Mouse (Mus musculus) B cell, adult 2 months (primary cell): Measurements from ENCODE around the gene Jarid2.

ENCODE experiments used
- DNase-seq, 2 experiments: peaks; one replicate each; pipeline ENCODE4 v3.0.0; 2022

The Jarid2 gene

GRCm38 (mm10) chr13:44784551-44784950 is 55.3 kb downstream of the Jarid2 start:
- no peak for DNase-seq

GRCm38 (mm10) chr13:44786291-44786690 is 57.0 kb downstream of the Jarid2 start:
- peak; percentile 36 to 46 for DNase-seq

GRCm38 (mm10) chr13:44788352-44789125 is 59.3 kb downstream of the Jarid2 start:
- peak in 1 of 2 experiments; percentile 33 for DNase-seq

GRCm38 (mm10) chr13:44789982-44790381 is 60.7 kb downstream of the Jarid2 start:
- no peak for DNase-seq

- DNase-seq, result no peak
Observed at GRCm38 (mm10) chr13:44792361-44792892, 63.2 kb downstream of the Jarid2 start.

- no peak for DNase-seq
Observed at GRCm38 (mm10) chr13:44795891-44796290, 66.6 kb downstream of the Jarid2 start.

GRCm38 (mm10) chr13:44796775-44797174 is 67.5 kb downstream of the Jarid2 start:
- DNase-seq, result no peak

- DNase-seq, result no peak
Observed at GRCm38 (mm10) chr13:44798280-44798679, 69.0 kb downstream of the Jarid2 start.

GRCm38 (mm10) chr13:44799166-44799565 is 69.9 kb downstream of the Jarid2 start:
- no peak for DNase-seq

GRCm38 (mm10) chr13:44800059-44800458 is 70.8 kb downstream of the Jarid2 start:
- DNase-seq, result peak; percentile 57 to 59

GRCm38 (mm10) chr13:44804876-44805275 is 75.6 kb downstream of the Jarid2 start:
- peak; percentile 67 to 72 for DNase-seq

GRCm38 (mm10) chr13:44808307-44808706 is 79.0 kb downstream of the Jarid2 start:
- no peak for DNase-seq

- DNase-seq, result no peak
Observed at GRCm38 (mm10) chr13:44811021-44811420, 81.7 kb downstream of the Jarid2 start.

GRCm38 (mm10) chr13:44811601-44812000 is 82.3 kb downstream of the Jarid2 start:
- no peak for DNase-seq

- DNase-seq, result no peak
Observed at GRCm38 (mm10) chr13:44812381-44812780, 83.1 kb downstream of the Jarid2 start.

GRCm38 (mm10) chr13:44819400-44819799 is 90.1 kb downstream of the Jarid2 start:
- peak; percentile 27 to 34 for DNase-seq

- DNase-seq, result no peak
Observed at GRCm38 (mm10) chr13:44822578-44822977, 93.3 kb downstream of the Jarid2 start.

GRCm38 (mm10) chr13:44828903-44829302 is 99.6 kb downstream of the Jarid2 start:
- no peak for DNase-seq

- no peak for DNase-seq
Observed at GRCm38 (mm10) chr13:44832104-44832503, 102.8 kb downstream of the Jarid2 start.

- no peak for DNase-seq
Observed at GRCm38 (mm10) chr13:44832866-44833265, 103.6 kb downstream of the Jarid2 start.

- DNase-seq, result peak; percentile 31 to 41
Observed at GRCm38 (mm10) chr13:44833353-44833752, 104.1 kb downstream of the Jarid2 start.

- DNase-seq, result no peak
Observed at GRCm38 (mm10) chr13:44837445-44837844, 108.2 kb downstream of the Jarid2 start.

GRCm38 (mm10) chr13:44839866-44840835 is 110.9 kb downstream of the Jarid2 start:
- DNase-seq, result no peak
